Mouse (Mus musculus) adrenal gland, adult 18-20 months (tissue): Measurements from ENCODE around the gene Socs1. TPM values are rescaled to one million over a fixed set of nuclear protein-coding genes. Genes with fewer than 3 reads are reported as not detected.
"Not testable (repeated sequence)": the region's sequence is repeated elsewhere in the genome, so short reads cannot be mapped to it uniquely, and the experiment has no call there.

Experiments used
- DNase-seq, 2 experiments: peaks; one replicate each; pipeline ENCODE4 v3.0.0; 2021 to 2022; ENCODE audit warnings: low spot score in 2 of 2
- long read RNA-seq, 2 experiments: library from polyadenylated mRNA; stranded (forward); transcript quantifications; one replicate each; pipeline ENCODE4 v2.0.0; 2021
- total RNA-seq, 2 experiments: library from RNA; stranded (reverse); gene quantifications; 1 replicate in 1 of 2; 2 replicates in 1 of 2; pipeline ENCODE4 v1.2.3; 2021

The Socs1 gene
- total RNA-seq, result 1 to 10 TPM; 3.7 to 4.1 TPM
- long read RNA-seq, experiment 1, transcript Socs1-201 (2 exons, 2,785 nt), result major isoform, 10 of 13 reads
- long read RNA-seq, experiment 1, partial matches to known transcripts, result 0 of 13 reads
- long read RNA-seq, experiment 1, other reads (novel, unspliced or antisense), result 3 of 13 reads
- long read RNA-seq, experiment 2, partial matches to known transcripts, result 0 of 10 reads
- long read RNA-seq, experiment 2, other reads (novel, unspliced or antisense), result 7 of 10 reads

GRCm38 (mm10) chr16:10785371-10786231 lies at the start of gene Socs1:
TSS of gene Socs1 (minus strand) at chr16:10785536.
- DNase-seq, result peak; percentile 90 to 92

DNA sequence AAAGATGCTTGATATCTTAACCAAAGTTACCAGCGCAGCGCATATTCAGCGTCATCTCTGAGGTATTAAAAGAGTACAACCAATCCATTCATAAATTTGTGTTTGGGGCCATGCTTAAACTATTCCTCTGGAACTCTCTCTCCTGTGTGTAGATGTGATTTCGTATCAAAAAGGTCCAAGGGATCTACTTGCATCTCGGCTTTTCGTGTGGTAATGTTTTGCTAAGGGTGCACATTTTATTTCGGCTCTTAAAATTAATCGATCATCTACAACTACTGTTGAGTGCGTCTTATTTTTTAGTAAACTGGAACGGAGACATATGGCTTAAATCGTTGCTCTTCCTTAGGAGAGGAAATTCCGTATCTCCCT lies 49.2 kb upstream of the Socs1 start:
- no peak for DNase-seq

DNA sequence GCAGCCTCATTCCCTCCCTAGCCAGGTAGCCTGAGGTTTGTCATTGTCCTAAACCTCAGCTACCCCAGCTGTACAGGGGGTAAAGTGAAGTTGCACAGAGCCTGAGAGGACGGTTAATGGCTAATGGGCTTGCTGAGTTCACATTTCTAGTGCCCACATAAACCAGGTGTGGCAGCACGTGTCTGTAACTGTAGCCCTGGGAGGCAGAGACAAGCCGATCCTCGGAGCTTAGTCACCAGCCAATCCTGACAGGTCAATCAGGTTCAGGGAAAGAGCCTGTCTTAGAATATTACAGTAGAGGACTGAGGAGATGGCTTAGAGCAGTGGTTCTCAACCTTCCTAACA lies 43.1 kb upstream of the Socs1 start:
- DNase-seq, result no peak

DNA sequence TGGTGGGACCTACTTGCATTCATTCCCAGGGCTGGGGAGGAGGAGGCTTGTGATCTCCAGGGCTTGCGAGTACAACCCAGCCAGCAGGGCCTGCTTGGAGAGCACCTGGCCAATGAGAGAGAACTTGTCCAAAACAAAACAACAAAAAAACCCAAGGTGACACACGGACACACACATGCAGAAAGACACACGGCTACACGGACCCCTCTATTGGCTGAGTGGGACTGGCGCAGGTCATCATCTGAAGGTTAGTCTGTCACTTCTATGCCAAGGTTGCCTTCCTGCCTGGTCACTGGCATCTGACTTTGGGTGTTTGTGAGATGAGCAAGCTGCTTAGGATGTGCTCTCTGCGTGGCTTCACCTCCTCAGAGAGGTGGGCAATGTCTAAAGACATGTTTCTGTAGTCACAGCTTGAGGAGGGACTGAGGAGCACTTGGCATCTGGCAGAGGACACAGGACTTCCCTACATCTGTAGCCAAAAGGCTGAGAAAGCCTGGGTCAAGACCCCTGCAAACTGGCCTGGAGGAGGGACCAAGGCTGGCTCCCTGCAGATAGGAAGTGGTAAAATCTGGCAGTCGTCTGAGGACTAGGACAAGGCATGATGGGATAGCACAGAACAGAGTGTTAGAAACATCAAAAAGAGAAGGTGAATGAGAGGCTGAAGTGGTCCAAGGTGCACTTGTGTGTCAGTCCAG lies 42.6 kb upstream of the Socs1 start:
- DNase-seq, result no peak

DNA sequence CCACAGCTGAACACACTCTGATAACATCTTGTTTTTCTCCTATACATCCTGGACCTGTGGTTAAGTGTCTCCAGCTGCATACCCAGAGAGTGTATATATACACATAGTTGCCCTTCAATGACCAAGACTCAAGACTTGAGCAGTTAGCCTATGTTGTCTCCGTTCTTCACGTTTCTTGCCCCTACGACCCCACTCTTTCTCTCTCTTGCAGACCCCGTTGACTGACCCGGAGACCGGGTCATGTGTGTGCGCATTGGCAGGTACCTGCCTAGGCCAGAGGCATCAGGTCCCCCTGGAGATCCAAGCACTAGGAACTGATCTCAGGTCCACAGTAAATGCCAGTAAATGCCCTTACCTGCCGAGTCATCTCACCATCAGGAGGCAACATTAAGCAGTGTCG lies 41.9 kb upstream of the Socs1 start:
- no peak for DNase-seq

DNA sequence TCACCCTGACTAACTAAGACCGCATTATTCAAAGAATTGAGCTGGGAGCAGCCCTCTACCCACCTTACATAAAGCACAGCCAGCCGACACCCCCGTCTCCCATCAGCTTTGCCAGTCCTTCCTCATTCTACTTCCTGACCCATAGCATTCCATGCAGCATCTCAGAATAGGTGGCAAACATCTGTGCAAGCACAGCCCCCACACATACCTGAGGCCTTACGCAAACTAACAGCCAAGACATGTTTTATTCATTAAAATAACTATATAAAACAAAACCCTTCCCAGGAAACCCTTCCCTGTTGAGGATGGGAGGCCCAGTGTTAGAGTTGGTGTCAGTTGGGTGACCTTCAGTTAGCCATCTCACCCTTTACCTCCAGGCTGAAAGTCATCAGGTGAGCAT lies 40.5 kb upstream of the Socs1 start:
- DNase-seq, result no peak

DNA sequence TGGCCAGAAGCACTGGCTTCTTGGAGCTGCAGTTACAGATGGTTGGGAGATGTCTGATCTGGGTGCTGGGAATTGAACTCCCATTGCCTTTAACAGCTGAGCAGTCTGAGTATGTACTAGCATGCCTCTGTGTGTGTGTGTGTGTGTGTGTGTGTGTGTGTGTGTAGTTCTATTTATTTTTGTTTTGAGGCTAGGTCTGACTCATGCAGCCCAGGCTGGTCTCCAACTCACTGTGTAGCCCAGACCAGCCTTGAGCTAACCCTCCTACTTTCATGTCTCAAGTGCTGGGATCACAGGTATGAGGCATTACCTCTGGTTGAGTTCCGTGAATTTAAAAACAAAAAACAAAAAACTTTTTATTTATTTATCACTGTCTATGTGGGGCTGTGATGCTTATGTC lies 39.2 kb upstream of the Socs1 start:
- DNase-seq, result no peak

DNA sequence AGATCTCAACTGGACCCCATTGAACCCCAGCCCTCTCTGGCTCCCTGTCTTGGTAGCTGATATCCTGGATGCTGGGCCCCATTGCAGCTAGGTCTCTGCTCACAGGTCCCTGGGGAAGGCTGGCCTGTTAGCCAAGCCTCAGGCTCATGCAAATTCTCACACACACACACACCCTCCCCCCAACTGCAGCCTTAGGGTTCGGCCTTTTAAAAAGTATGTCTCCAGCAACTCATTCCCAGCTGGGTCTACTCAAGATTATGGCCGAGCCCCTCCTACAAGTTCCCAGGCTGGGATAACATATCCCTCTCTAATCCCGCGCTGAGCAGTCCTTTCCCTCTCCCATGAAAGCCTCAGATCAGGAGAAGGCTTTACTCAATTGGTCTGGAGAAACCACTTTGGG lies 36.1 kb upstream of the Socs1 start:
- no peak for DNase-seq

GRCm38 (mm10) chr16:10819966-10820365 lies 34.6 kb upstream of the Socs1 start:
- no peak for DNase-seq

DNA sequence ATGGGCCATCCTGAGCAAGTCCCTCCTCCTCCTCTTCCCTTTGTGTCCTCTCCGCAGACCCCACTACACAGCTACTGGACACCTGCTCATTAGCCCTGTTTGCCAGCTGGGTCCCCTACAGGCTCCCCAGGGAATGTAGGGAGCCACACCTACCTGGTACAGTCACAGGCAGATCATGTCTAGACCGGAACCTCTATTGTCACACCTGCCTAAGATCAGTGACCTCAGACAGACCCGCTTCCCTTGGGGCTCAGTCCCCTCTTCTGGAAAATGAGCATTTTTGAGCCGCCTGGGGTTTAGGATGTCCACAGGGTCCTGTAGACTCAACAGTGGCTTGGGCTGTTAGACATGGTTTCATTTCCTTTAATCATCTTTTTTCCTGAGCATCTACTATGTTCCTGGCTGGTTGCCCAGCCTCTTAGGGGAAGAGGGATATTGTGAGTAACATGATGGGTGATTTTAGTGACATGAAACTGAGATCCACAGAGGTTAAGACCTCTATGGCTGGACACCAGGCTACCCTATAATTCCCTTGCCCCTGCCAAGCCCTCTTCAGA lies 33.3 kb upstream of the Socs1 start:
- DNase-seq, result no peak

- peak in 1 of 2 experiments; percentile 12 for DNase-seq
These were observed 29.5 kb upstream of the Socs1 start for GRCm38 (mm10) chr16:10814864-10815263.

DNA sequence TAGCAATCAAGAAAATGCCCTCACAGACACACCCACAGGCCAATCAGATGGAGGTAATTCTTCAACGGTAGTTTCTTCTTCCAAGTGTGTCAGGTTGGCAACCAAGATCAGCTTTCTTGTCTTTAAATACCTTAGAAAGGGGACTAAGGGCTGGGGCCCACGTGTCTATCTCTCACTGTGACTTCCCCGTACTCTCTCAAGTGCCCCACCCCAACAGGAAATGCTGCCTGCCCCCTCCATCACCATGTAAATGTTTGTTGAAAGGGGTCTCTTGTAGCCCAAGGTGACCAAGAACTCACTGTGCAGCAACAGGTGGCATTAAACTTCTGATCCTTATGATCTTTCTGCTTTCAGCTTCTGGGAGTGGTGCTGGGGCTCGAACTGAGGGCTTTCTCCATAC lies 28.4 kb upstream of the Socs1 start:
- DNase-seq, result no peak

DNA sequence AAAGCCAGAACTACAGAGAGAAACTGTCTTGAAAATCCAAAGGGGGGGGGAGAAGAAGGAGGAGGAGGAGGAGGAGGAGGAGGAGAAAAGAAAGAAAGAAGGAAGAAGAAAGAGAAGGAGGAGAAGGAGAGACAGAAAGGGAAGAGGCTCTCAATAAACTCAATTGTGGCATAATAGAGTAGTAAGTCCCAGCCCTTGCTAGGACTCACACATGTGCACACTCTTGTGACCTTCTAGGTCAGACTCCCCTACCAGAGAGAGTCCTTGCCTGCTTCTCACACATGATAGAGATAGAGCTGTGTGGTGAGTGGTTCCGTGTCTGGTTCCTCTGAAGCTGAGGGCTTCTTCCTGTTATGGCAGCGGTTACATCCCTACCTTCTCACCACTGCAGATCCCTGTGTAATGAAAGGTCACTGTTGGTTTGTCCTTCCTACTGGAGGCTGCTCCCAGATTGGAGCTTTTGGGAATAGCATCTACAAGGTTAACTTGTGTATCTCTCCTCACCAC lies 27.6 kb upstream of the Socs1 start, which contains the start of gene Gm11172:
Gene Gm11172, plus strand, starts transcription at position 51 of the 507 bp plus-strand sequence.
- no peak for DNase-seq

- no peak for DNase-seq
These were observed 25.0 kb upstream of the Socs1 start for GRCm38 (mm10) chr16:10810376-10810775.

- DNase-seq, result no peak
These were observed 20.6 kb upstream of the Socs1 start, which contains the start of gene Prm1 for GRCm38 (mm10) chr16:10805789-10806527. TSS of gene Prm1 (minus strand) at chr16:10805839.

- not testable (repeated sequence) for DNase-seq
These were observed 17.1 kb upstream of the Socs1 start for GRCm38 (mm10) chr16:10802420-10802819.

- no peak for DNase-seq
These were observed 10.7 kb upstream of the Socs1 start, which contains the start of gene Prm2 for GRCm38 (mm10) chr16:10796034-10796433. TSS of gene Prm2 (minus strand) at chr16:10796134.

GRCm38 (mm10) chr16:10790702-10791101 lies 5.4 kb upstream of the Socs1 start, which contains the start of gene Prm3:
TSS of gene Prm3 (minus strand) at chr16:10790914.
- no peak for DNase-seq

DNA sequence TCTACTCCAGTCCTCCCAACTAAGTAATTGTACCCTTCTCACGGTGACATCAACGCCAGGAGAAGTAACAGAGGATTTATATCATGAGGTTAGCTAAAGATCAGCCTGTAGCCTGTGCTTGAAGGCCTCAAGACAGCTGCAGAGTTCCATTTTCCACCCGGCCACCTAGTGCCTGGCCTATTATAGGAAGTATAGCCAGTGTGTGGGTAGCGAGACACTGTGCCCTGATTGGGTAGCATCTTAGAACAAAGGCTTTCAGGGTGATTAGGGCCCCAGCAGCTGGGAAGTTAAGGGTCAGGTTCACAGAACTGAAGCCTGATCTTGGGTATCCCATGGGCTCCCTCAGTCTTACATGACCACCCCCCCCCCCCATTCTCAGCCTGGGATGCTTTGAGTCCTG lies 3.5 kb upstream of the Socs1 start:
- no peak for DNase-seq

DNA sequence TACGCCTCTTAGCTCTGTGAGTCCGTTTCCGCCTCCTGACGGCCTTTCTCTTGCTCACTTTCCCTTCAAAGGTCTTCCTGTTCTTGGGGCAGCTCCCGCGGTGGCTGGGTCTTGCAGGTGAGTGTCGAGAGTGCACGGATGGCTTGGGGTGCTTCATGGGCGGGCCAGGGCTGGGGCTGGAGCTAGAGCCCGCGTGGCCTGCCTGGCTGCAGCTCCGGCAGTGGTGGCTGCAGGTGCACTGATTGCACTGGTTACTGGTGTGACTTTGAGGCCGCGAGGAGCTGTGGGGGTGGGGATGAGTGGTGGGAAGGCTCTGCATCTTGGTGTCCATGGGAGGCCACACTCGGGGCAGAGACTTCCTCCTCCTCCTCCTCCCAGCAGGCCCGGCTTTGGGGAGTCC lies 2.9 kb upstream of the Socs1 start, which contains the start of gene Tnp2:
Gene Tnp2, minus strand, starts transcription at position 390 of the 400 bp plus-strand sequence.
- no peak for DNase-seq
